Mouse (Mus musculus) neutrophil, adult 5-6 weeks (primary cell): ENCODE measurements around the gene Usp7. TPM values are rescaled to one million over a fixed set of nuclear protein-coding genes. Genes with fewer than 3 reads are reported as not detected.
A peak's percentile ranks its signal among the peaks of the same experiment; 100 is the strongest.
"Not testable (repeated sequence)": the region's sequence is repeated elsewhere in the genome, so short reads cannot be mapped to it uniquely, and the experiment has no call there.

ENCODE experiments used
- ATAC-seq: fragments of 151-379, 151-347 bp; 2 replicates; pipeline ENCODE4 v1.8.0; 2017; ENCODE audit warnings: mild to moderate bottlenecking, moderate TSS enrichment; ENCODE audit not compliant: insufficient number of reproducible peaks, poor library complexity, low FRiP score, severe bottlenecking; ENCODE audit errors: extremely low read depth
- total RNA-seq: library from RNA; stranded (forward); fragments of 200-1000 nt; gene quantifications from 2 replicates; pipeline ENCODE4 v1.2.3, GENCODE M21; 2017

Gene Usp7
- total RNA-seq, 1 experiment from 2014 or later: 377 TPM

DNA sequence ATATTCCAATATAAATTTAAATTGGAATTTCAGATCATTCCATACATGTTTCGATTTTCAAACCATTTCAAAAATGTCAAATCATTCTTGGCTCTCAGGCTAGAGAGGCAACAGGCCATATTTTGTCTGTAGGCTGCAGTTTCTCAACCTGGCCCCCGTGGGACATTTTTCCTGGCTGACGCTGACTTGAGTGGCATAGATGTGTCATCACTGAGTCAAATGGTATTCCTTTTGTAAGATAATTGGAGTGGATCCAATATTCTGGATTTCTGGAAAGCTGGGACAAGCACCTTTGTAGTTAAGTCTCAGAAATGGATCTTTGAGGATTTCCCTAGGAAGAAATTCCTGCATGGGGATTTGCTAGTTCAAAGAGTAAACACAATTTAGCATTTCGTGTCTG lies 1.2 kb downstream of the Usp7 start:
- no peak for ATAC-seq

- 0 out of 2 replicates have a peak, but pooled peaks have one; percentile 30 for ATAC-seq
Observed at GRCm38 (mm10) chr16:8784753-8785152, 7.4 kb downstream of the Usp7 start.

GRCm38 (mm10) chr16:8783198-8783913 lies 8.8 kb downstream of the Usp7 start:
- no peak for ATAC-seq

GRCm38 (mm10) chr16:8781660-8782059 lies 10.4 kb downstream of the Usp7 start:
- no peak for ATAC-seq

DNA sequence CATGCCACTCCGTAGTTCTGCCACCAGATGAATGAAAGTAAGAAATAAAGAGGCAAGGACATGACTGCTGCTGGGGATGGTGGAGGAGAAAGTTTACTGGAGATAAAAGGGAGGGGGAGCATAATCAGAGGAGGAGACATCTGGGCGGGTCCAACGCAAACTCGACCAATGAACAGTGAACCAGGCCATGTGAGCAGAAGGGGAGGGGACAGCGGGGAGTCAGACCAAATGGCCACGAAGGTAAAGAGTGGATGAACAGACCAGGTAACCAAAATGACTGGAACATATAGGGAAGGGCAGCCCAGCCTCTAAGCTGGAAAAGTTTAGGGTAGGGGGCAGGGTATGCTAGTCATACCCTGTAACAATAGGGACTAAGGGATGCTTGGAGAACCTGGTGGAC lies 10.9 kb downstream of the Usp7 start:
- no peak for ATAC-seq

GRCm38 (mm10) chr16:8780187-8780586 lies 11.9 kb downstream of the Usp7 start:
- no peak for ATAC-seq

DNA sequence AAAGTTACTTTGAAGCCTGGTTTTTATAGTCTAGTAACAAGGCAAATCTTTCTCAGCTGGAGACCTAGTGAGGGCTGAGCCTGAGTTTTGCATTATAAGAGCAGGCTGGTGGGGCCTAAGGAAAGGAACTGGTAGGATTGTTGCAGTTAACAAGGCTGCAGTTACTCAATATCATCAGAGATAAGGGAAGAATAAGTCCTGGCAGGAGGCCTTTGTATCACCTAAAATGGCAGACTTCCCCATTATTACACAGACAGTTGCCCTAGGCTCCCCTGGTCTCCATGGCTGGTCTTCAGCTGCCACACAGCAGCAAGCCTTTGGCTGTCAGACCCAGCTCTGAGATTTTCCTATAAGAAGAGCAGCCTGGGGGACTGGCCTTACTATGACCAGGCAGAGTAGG lies 13.4 kb downstream of the Usp7 start:
- ATAC-seq: no peak

DNA sequence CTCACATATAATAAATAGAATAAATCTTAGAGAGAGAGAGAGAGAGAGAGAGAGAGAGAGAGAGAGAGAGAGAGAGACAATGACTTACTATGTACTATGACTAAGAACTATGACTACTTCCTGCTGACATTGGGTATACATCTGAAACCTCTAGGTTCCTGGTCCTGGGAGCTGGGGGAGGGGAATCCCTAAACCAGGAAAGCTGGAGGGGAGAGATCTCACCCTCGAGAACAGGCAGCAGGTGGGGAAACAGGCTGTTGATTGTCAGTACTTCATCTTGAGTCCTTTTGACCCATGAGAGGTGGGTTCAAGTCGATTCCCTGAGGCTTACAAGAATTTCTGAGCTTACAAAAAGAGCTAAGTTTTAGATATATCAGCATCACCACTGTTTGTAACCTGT lies 14.9 kb downstream of the Usp7 start:
- no peak for ATAC-seq

DNA sequence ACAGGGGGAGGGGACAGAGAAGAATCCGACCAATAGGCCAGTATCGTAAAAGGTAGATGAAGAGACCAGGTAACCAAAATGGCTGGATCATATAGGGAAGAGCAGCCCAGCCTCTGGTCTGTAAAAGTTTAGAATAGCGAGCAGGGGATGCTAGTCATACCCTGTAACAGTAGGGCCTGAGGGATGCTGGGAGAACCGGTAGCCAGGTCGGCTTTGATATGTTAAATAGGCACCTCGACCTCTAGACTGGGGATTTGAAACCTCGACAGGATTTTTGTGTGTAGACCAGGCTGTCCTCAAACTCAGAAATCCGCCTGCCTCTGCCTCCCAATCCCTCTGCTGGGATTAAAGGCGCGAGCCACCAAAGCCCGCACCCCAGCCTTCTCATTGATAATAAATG lies 15.5 kb downstream of the Usp7 start:
- no peak for ATAC-seq

DNA sequence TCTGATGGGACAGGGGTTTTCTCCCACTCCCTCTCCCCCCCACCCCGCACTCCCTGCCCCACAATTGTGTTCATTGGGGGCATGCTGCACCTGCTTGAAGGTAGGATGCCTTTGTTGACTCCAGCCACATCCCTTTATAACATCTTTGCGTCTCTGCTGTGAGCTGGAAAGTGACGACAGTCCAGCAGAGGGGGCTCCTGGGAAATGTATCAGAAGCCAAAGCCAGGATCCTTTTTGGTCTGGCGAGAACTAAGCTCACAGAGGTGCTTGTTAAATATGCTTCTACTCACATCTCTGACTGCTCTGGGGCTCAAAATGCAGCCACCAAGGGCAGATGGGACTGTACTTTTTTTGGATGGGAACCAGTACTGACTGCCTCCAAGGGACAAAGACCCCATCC lies 21.0 kb downstream of the Usp7 start:
- no peak for ATAC-seq

DNA sequence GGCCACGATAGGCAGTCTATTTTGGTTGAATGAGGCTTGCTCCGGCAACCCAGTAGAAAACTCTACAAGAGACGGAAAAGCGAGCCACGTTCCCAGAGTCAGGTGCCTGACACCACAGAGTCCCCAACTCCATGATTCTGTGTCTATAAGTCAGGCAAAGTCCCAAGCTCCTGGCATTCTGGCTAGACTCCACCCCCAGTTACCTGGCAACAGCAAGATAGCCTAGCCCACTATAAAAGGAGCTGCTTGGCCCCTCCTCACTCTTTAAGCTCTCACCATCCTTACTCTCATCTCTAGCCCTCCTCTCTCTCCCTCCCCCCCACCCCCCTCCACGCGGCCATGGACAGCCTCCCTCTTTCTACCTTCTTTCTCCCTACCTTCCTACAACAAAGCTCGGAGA lies 21.8 kb downstream of the Usp7 start:
- ATAC-seq: not testable (repeated sequence)

DNA sequence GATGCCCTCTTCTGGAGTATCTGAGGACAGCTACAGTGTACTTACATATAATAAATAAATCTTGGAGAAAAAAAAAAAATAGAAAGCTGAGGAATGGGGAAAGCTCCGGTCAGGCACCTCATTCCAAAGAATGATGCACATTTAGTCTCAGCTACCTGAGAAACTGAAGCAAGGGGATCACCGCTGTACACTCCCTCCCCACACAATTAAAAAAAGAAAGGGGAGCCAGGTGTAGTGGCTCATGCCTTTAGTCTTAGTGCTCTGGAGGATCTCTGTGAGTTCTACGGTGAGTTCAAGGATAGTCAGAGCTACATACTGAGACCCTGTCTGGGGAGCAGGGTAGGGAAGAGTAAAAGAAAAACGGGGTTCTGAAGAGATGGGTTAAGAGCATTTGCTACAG lies 22.6 kb downstream of the Usp7 start:
- ATAC-seq: no peak

GRCm38 (mm10) chr16:8769065-8769464 lies 23.0 kb downstream of the Usp7 start:
- peak; percentile 90; the same call in 1 of the 2 replicates for ATAC-seq

- no peak for ATAC-seq
Observed at GRCm38 (mm10) chr16:8768588-8768987, 23.5 kb downstream of the Usp7 start.

DNA sequence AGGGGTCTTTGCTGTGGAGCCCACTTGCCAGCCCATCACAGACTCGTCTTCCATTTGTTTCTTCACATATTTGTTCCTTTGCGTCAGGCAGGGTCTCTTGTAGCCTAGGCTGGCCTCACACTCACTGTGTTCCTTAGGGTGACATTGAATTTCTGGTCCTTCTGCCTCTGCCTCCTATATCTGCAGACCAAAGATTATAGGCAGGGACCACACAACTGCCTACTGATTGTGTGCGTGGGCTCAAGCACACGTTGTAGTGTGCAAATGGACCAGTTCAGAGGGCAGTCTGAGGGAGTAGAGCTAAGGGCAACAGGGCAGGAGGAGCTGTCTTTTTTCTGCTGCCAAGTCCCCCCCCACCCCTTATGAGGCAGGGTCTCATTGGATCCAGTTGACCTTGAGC lies 24.0 kb downstream of the Usp7 start:
- ATAC-seq: no peak

- no peak for ATAC-seq
Observed at GRCm38 (mm10) chr16:8767133-8768052, 24.7 kb downstream of the Usp7 start.

DNA sequence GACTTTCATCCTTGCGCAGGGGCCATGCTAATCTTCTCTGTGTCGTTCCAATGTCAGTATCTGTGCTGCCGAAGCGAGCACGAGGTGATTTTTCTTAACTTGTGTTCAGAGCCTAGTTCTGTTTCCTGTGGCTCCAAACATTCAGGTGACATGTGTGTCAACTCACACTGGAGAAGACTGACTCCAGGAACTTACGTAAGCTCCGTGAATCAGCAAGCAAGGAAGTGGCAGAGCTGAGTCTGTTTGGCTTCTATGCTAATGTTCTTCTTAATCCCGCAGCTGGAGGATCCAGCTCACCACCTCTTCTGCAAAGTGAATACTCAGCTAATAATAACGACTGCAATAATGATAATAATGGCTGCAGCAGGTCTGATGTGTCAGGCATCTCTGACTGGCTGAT lies 25.9 kb downstream of the Usp7 start:
- peak; percentile 37; the same call in 1 of the 2 replicates for ATAC-seq

DNA sequence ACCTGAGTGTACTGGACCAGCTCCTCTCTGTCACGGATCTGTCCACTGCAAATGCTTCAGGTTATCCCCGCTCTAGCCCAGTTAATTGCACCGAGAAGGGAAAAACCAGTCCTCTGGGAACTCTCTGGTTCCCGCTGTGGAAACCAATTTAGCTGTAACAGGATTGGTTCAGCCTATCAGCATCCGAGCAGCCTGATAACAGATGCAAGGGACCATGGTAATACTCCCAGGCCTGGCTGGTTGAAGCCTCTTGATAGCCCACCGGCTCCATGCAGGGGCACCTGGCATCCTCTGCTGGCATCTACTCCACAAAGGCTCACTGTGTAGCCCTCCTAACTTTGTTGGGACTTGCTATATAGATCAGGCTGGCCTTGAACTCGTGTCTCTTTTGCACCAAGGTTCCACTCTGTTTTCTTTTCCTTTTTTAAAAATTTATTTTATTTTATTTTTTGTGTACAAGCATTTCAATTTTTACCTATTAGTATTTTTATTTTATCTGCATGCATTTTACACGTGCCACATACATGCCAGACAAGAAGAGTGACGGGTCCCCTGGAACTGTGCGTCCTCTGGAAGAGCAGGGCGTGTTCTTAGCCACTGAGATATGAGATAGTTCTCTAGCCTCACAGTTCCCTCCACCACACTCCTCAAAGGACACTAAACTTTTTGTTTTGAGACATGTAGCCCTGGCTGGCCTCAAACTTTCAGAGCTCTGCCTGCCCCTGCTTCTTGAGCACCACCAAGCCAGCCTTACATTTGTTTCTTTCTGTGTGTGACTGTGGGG lies 27.8 kb downstream of the Usp7 start:
- no peak for ATAC-seq

GRCm38 (mm10) chr16:8763028-8763427 lies 29.1 kb downstream of the Usp7 start:
- ATAC-seq: no peak
